Mouse (Mus musculus): ENCODE measurements around the gene Sec31a.

DNA sequence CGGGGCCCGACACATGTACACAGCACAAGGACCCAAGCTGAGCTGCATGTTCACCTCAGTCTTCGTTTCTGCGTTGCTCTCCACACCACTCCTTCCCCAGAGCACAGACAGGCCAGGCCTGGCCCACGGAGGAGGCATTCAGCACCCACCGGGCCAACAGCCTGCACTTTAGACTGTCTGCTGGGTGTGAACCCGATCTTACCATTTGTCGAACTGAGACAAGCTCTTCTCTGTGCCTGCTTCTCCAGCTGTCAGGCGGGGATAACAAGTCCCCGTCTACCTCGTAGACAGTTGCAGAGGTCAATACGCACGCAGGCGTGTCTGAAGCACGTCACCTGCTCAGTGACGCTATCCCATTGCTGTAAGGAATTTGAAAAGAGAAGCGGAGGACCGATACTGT is 99.0 kb downstream of the Sec31a start:
- TF ChIP-seq CTCF (IDR thresholded peaks at IDR 0.05; ENCODE audit: insufficient read depth, low read length), result no peak
- no peak for TF ChIP-seq POLR2A (IDR thresholded peaks at IDR 0.05; ENCODE audit: borderline replicate concordance, extremely low read depth, low read depth, low read length)

Measured in lung, adult 2 months (tissue).